Mouse (Mus musculus) gastrocnemius, adult 2 months (tissue): ENCODE data around the gene Cacna2d2. TPM values are rescaled to one million over a fixed set of nuclear protein-coding genes. Genes with fewer than 3 reads are reported as not detected.
"Not testable (repeated sequence)": the region's sequence is repeated elsewhere in the genome, so short reads cannot be mapped to it uniquely, and the experiment has no call there.

Experiments
- DNase-seq: peaks from one replicate; pipeline ENCODE4 v3.0.0; 2022
- H3K27ac ChIP-seq: fragments of 200-600 bp; 2 replicates; pipeline ENCODE4 v1.8.1; 2022; ENCODE audit warnings: mild to moderate bottlenecking
- H3K4me3 ChIP-seq: fragments of 200-600 bp; 2 replicates; pipeline ENCODE4 v1.8.1; 2022; ENCODE audit warnings: mild to moderate bottlenecking, moderate library complexity
- CTCF ChIP-seq: fragments of 200-600 bp; IDR thresholded peaks from 2 replicates; pipeline ENCODE4 v1.8.1; 2022; ENCODE audit warnings: antibody characterized with exemption, mild to moderate bottlenecking, moderate library complexity
- intact Hi-C: fragments of 180-260 bp; cut with DNase I; formaldehyde crosslinking; loops from one replicate; pipeline ENCODE4 v1.15.1; 2025
- total RNA-seq, 2 experiments: library from RNA; stranded (reverse); gene quantifications; 2 replicates each; pipeline ENCODE4 v1.2.3; 2021

The Cacna2d2 gene
- total RNA-seq, 2 experiments from 2014 or later, result 0.28 to 0.73 TPM

- TF ChIP-seq CTCF, result no peak
- Histone ChIP-seq H3K27ac (peak overlapping the region; percentile 94), H3K4me3 (peak overlapping the region; percentile 71)
- DNase-seq, result peak; percentile 92
- intact Hi-C loops, result no loop called here
These were observed 169.2 kb downstream of the Cacna2d2 start for GRCm38 (mm10) chr9:107568331-107569261.

- peak overlapping the region; percentile 94 for H3K27ac ChIP-seq
- peak overlapping the region; percentile 71 for H3K4me3 ChIP-seq
- no peak for DNase-seq
- intact Hi-C loops, result no loop called here
- TF ChIP-seq CTCF, result no peak
These were observed 169.9 kb downstream of the Cacna2d2 start for GRCm38 (mm10) chr9:107569270-107569669.

GRCm38 (mm10) chr9:107570016-107570415 is 170.6 kb downstream of the Cacna2d2 start:
- intact Hi-C loops, result no loop called here
- Histone ChIP-seq H3K4me3 (peak overlapping the region; percentile 71), H3K27ac (peak overlapping the region; percentile 94)
- no peak for TF ChIP-seq CTCF
- DNase-seq, result no peak

- DNase-seq, result no peak
- no peak for TF ChIP-seq CTCF
- Histone ChIP-seq H3K4me3 (peak overlapping the region; percentile 71), H3K27ac (peak overlapping the region; percentile 48)
- intact Hi-C loops, result no loop called here
These were observed 171.4 kb downstream of the Cacna2d2 start for GRCm38 (mm10) chr9:107570845-107571244.

- Histone ChIP-seq H3K27ac (peak overlapping the region; percentile 48; the same call in 1 of the 2 replicates), H3K4me3 (peak overlapping the region; percentile 71)
- no peak for TF ChIP-seq CTCF
- DNase-seq, result no peak
- intact Hi-C loops, result no loop called here
These were observed 172.3 kb downstream of the Cacna2d2 start for GRCm38 (mm10) chr9:107571534-107572326.

- no peak for DNase-seq
- Histone ChIP-seq H3K27ac (0 out of 2 replicates have a peak overlapping the region, but pooled peaks have one; percentile 48), H3K4me3 (no peak overlapping the region)
- no peak for TF ChIP-seq CTCF
- intact Hi-C loops, result no loop called here
These were observed 172.9 kb downstream of the Cacna2d2 start for GRCm38 (mm10) chr9:107572327-107572662.

- TF ChIP-seq CTCF, result peak; percentile 19; the same call in 1 of the 2 replicates
- H3K27ac ChIP-seq, H3K4me3 ChIP-seq, intact Hi-C loops, DNase-seq: not testable (repeated sequence)
These were observed 174.4 kb downstream of the Cacna2d2 start for GRCm38 (mm10) chr9:107573774-107574173.

- peak overlapping the region; percentile 82 for H3K27ac ChIP-seq
- DNase-seq, result no peak
- no peak overlapping the region for H3K4me3 ChIP-seq
- intact Hi-C loops, result no loop called here
- TF ChIP-seq CTCF, result no peak
These were observed 176.4 kb downstream of the Cacna2d2 start for GRCm38 (mm10) chr9:107575579-107576356.

GRCm38 (mm10) chr9:107576357-107577107 is 177.1 kb downstream of the Cacna2d2 start, which contains the start of gene Hyal1:
Gene Hyal1 (plus strand): TSS chr9:107576927.
- DNase-seq, result peak; percentile 92
- Histone ChIP-seq H3K4me3 (peak within 1 kb of the TSS; percentile 74), H3K27ac (peak within 1 kb of the TSS; percentile 82)
- intact Hi-C loops, result no loop called here
- no peak for TF ChIP-seq CTCF

GRCm38 (mm10) chr9:107577871-107578270 is 178.5 kb downstream of the Cacna2d2 start:
- TF ChIP-seq CTCF, result no peak
- Histone ChIP-seq H3K27ac (peak overlapping the region; percentile 82; the same call in 1 of the 2 replicates), H3K4me3 (peak overlapping the region; percentile 74)
- intact Hi-C loops, result no loop called here
- DNase-seq, result no peak

GRCm38 (mm10) chr9:107578587-107578986 is 179.2 kb downstream of the Cacna2d2 start, which contains the start of gene Naa80:
Gene Naa80 (plus strand): TSS chr9:107578887.
- intact Hi-C loops, result no loop called here
- no peak for TF ChIP-seq CTCF
- Histone ChIP-seq H3K27ac (peak within 1 kb of the TSS; percentile 97), H3K4me3 (peak within 1 kb of the TSS; percentile 82)
- DNase-seq, result no peak

Other genes starting within 250 kb of the Cacna2d2 start
- gene Dock3, start 167.7 kb upstream of the Cacna2d2 start, total RNA-seq, result not detected
- gene Mapkapk3, start 109.7 kb upstream of the Cacna2d2 start, total RNA-seq, result 10 to 100 TPM; 32.6 to 48.1 TPM
- 100 to 1,000 TPM in 1 of 2 experiments, 10 to 100 TPM in 1; 25.7 to 113 TPM for gene Cish, start 103.6 kb upstream of the Cacna2d2 start, total RNA-seq
- gene Hemk1, start 61.3 kb upstream of the Cacna2d2 start, total RNA-seq, result 10 to 100 TPM; 11.6 to 14.4 TPM
- gene 6430571L13Rik, start 59.0 kb upstream of the Cacna2d2 start, total RNA-seq, result 10 to 100 TPM; 37.9 to 49.6 TPM
- gene Tmem115, start 134.3 kb downstream of the Cacna2d2 start, total RNA-seq, result 10 to 100 TPM; 16.6 to 17.3 TPM
- 1 to 10 TPM; 3.1 TPM for gene Cyb561d2, start 142.6 kb downstream of the Cacna2d2 start, total RNA-seq
- 10 to 100 TPM in 1 of 2 experiments, 1 to 10 TPM in 1; 9.7 to 11.5 TPM for gene Nprl2, start 142.6 kb downstream of the Cacna2d2 start, total RNA-seq
- under 1 TPM in 1 of 2 experiments, not detected in 1; 0.53 TPM for gene Zmynd10, start 147.7 kb downstream of the Cacna2d2 start, total RNA-seq
- 10 to 100 TPM; 14.0 to 14.3 TPM for gene Rassf1, start 151.9 kb downstream of the Cacna2d2 start, total RNA-seq
- 10 to 100 TPM; 35.6 to 35.7 TPM for gene Tusc2, start 163.6 kb downstream of the Cacna2d2 start, total RNA-seq
- gene Hyal2, start 168.3 kb downstream of the Cacna2d2 start, total RNA-seq, result 10 to 100 TPM; 11.3 to 19.9 TPM
- 1 to 10 TPM; 1.6 to 2.4 TPM for gene Hyal1, start 177.3 kb downstream of the Cacna2d2 start, total RNA-seq
- 10 to 100 TPM; 11.8 to 14.7 TPM for gene Naa80, start 179.3 kb downstream of the Cacna2d2 start, total RNA-seq
- gene Hyal3, start 181.2 kb downstream of the Cacna2d2 start, total RNA-seq, result under 1 TPM; 0.22 to 0.33 TPM
- 10 to 100 TPM; 48.5 to 50.4 TPM for gene Ifrd2, start 188.0 kb downstream of the Cacna2d2 start, total RNA-seq
- 10 to 100 TPM; 11.2 to 17.9 TPM for gene Sema3b, start 209.6 kb downstream of the Cacna2d2 start, total RNA-seq
- 10 to 100 TPM; 59.9 to 77.7 TPM for gene Gnai2, start 235.8 kb downstream of the Cacna2d2 start, total RNA-seq